Mouse (Mus musculus) embryonic facial prominence, embryonic 13.5 days (tissue): ENCODE data around the gene Grwd1. TPM values are rescaled to one million over a fixed set of nuclear protein-coding genes. Genes with fewer than 3 reads are reported as not detected.

ENCODE experiments used
- ATAC-seq: fragments of 200-750 bp; cut with Nextera tagmentation; 2 replicates; pipeline ENCODE4 v1.8.0; 2017; ENCODE audit warnings: low read depth; ENCODE audit not compliant: insufficient number of reproducible peaks, insufficient read depth, low FRiP score, low TSS enrichment
- H3K27ac ChIP-seq: fragments of 300-500 bp; sonication (generic); 2 replicates; pipeline ENCODE4 v1.5.1; 2015; ENCODE audit warnings: moderate library complexity, mild to moderate bottlenecking, inconsistent platforms
- H3K27me3 ChIP-seq: fragments of 300-500 bp; sonication (generic); 2 replicates; pipeline ENCODE4 v1.6.1; 2015; ENCODE audit warnings: mild to moderate bottlenecking, inconsistent platforms
- H3K36me3 ChIP-seq: fragments of 300-500 bp; sonication (generic); 2 replicates; pipeline ENCODE4 v1.6.1; 2015; ENCODE audit warnings: mild to moderate bottlenecking, inconsistent platforms
- H3K4me1 ChIP-seq: fragments of 300-500 bp; sonication (generic); 2 replicates; pipeline ENCODE4 v1.6.1; 2015; ENCODE audit warnings: inconsistent platforms
- H3K4me2 ChIP-seq: fragments of 300-500 bp; sonication (generic); 2 replicates; pipeline ENCODE4 v1.6.1; 2015; ENCODE audit warnings: moderate library complexity, mild to moderate bottlenecking, inconsistent platforms
- H3K4me3 ChIP-seq: fragments of 300-500 bp; sonication (generic); 2 replicates; pipeline ENCODE4 v1.5.1; 2015; ENCODE audit warnings: mild to moderate bottlenecking, inconsistent platforms
- H3K9ac ChIP-seq: fragments of 300-500 bp; sonication (generic); 2 replicates; pipeline ENCODE4 v1.6.1; 2015; ENCODE audit warnings: mild to moderate bottlenecking, inconsistent platforms
- H3K9me3 ChIP-seq: fragments of 300-500 bp; sonication (generic); 2 replicates; pipeline ENCODE4 v1.6.1; 2016; ENCODE audit warnings: inconsistent platforms
- WGBS: fragments of 180-500 bp; shearing (Covaris S2); methylation state at CpG from one replicate; pipeline ENCODE4 v1.1.7; 2015; ENCODE audit warnings: mixed read lengths; 5-methylcytosine and 5-hydroxymethylcytosine counted together
- polyA plus RNA-seq: library from polyadenylated mRNA; unstranded; fragments of >200 nt; fragmentation: Nextera tagmentation; extraction: Ambion mirVana; gene quantifications from 2 replicates; pipeline ENCODE4 v1.2.1, GENCODE M21; 2015

Grwd1 gene
- polyA plus RNA-seq, 1 experiment from 2014 or later = 74.0 TPM

DNA sequence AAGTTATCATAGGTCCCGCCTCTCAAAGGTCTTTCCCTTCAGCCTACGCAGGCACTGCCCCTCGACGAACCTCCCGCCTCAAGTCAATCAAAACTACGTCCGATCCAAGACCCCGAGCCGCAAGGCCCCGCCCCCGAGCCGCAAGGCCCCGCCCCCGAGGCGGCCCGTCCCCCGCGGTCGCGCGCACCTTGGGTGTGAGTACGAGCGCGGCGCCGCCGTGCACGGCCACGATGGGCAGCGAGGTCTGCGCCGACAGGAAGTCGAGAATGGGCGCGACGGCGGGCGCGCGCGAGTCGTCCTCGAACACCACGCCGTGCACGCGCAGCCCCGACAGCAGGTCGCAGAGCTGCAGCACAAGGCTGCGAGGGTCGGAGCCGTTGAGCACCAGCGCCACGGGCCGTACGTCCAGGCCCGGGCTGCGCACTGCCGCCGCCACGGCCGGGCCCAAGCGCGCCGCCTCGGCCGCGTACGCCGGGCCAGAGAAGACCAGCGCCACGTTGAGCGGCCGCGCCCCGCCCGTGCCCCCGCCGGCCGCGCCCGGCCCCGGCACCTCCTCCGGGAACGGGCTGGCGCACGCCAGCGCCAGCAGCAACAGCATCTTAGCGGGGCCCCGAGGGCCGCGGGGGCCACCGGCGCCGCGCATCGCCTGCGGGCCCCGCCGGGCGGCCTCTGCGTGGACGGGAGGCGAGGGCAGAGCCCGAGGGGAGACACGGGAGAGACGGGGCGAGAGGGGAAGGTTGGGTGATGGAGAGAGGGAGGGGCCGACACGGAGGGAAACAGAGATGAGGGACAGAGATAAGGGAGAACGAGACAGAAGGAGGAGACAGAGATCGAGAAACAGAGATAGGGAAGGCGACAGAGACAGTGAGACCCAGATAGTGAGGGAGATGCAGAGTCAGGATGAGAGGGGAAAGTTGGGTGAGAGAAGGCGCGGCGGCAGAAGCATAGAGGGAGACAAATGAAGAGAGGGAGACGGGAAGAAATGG lies 35.5 kb upstream of the Grwd1 start:
- Histone ChIP-seq H3K27me3 (peaks cover 53% of the 10 kb centered on the region), H3K9ac (peak overlapping the region; percentile 94), H3K4me2 (peak overlapping the region; percentile 82), H3K4me1 (peaks cover 39% of the 10 kb centered on the region), H3K27ac (peak overlapping the region; percentile 77), H3K4me3 (peak overlapping the region; percentile 75), H3K9me3 (no peaks in the 10 kb centered on the region), H3K36me3 (no peaks in the 10 kb centered on the region)
- peak; percentile 65 for ATAC-seq
- under 1% methylated on average over 117 of the region's 117 CpGs for WGBS

DNA sequence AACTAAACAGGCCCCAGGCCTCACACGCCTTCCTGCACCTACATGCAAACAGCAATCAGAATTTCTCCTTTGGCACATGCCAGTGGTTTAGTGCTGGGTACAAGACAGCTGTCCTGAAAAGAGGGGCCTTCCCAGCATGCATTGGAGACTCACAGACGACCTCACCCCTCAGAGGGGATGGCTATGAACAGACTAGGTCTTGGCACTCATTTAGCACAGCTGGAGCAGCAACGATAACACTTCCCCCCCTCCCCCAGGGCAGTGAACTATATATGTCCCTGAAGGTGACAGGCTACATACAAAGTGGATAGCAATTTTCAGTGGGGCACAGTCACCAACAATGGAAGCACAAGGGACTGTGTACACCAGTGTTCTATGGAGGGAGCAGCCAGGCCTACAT lies 33.7 kb upstream of the Grwd1 start:
- Histone ChIP-seq H3K4me3 (no peak overlapping the region), H3K36me3 (no peaks in the 10 kb centered on the region), H3K4me1 (peaks cover 23% of the 10 kb centered on the region), H3K9ac (no peak overlapping the region), H3K27me3 (peaks cover 45% of the 10 kb centered on the region), H3K27ac (no peak overlapping the region), H3K9me3 (no peaks in the 10 kb centered on the region), H3K4me2 (no peak overlapping the region)
- no peak for ATAC-seq
- 50% methylated on average over 3 of the region's 3 CpGs for WGBS

DNA sequence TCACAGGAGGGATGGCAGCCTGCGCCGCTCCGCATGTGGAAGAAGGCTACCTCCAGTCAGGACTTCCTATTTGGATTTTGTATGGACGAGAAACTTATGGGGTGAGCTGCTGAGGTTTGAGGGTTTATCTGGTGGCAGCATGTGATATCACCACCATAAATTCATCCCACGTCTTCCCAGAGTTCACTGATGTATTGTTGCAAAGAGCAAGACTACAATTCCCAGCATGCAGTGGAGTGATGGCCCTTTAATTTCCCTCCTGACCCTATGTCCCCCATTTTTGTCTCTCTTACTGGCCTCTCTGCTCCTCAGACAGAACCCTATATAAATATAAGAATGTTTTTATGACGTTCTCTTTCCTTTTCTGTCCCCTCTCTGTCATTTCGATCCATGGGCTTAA lies 32.1 kb upstream of the Grwd1 start:
- H3K36me3 ChIP-seq = no peaks in the 10 kb centered on the region
- peaks cover 45% of the 10 kb centered on the region for H3K27me3 ChIP-seq
- H3K4me3 ChIP-seq = no peak overlapping the region
- no peak overlapping the region for H3K4me2 ChIP-seq
- WGBS = 89% methylated on average over 7 of the region's 7 CpGs
- no peaks in the 10 kb centered on the region for H3K9me3 ChIP-seq
- no peak for ATAC-seq
- no peak overlapping the region for H3K9ac ChIP-seq
- H3K27ac ChIP-seq = no peak overlapping the region
- H3K4me1 ChIP-seq = peaks cover 14% of the 10 kb centered on the region

DNA sequence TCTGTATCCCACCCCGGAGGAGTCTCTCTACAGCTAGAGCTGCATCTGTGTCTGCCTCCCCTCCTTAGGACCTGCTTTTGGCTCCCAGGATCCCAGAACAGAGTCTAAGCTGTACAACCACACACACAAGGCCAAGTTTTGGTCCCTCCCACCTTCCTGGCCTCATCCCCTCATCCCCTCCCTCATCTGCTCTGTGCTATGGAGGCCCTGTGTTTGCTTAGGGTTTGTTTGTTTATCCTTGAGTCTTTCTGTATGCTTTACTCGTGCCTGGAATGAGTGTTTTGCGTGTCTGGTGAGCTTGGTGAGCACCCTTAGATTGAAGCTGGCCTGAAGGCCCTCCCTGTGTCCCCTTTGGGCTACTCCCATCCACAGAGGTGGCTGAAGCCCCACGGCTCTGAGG lies 28.3 kb upstream of the Grwd1 start:
- Histone ChIP-seq H3K9ac (no peak overlapping the region), H3K4me3 (no peak overlapping the region), H3K27ac (no peak overlapping the region), H3K4me2 (no peak overlapping the region), H3K4me1 (peaks cover 19% of the 10 kb centered on the region), H3K9me3 (no peaks in the 10 kb centered on the region), H3K27me3 (peaks cover 59% of the 10 kb centered on the region), H3K36me3 (no peaks in the 10 kb centered on the region)
- 68% methylated on average over 4 of the region's 4 CpGs for whole genome bisulfite sequencing
- ATAC-seq = no peak

DNA sequence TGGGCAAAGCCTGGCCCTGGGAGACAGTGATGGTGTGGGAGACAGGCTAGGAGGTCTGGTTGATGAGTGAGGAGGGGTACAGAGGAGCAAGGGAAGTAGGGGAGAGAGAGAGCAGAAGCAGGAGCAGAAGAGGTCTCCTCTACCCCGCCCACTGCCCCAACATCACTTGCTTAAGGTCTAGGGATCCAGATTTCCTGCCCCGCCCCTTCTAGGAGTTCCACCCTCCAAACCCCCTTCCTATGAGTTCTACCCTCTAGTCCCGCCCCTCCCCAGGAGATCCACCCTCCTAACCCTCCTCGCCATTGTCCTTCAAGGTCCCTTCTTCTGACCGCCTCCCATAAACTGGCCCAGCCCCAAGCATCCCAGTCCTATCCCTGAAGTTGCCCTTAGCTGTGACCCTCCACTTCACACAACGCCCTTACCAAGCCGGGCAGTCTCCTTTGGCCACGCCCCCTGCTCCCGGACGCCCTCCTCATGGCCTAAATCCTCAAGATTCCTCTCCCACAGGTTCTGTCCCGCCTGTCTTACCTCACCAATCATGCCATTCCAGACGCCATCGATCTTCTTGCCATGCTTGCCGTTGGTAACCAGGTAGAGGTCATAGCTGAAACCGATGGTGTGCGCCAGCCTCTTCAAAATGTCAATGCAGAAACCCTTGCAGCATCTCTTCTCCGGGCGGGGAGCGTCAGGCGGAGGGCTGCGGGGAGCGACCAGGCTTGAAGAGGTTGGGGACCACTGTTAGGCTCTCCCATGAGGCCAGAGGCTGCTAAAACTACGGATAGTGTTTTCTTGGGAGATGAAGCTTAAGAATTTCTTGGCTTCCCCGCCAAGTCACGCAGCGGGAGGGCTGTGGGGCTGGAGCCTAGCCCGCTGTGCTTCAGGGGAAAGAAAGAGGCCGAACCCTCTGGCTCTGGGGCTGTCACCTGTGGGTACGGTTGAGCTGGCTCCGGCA lies 26.5 kb upstream of the Grwd1 start:
- H3K4me2 ChIP-seq = peak overlapping the region; percentile 63
- peak overlapping the region; percentile 44 for H3K4me3 ChIP-seq
- H3K36me3 ChIP-seq = no peaks in the 10 kb centered on the region
- H3K4me1 ChIP-seq = peaks cover 19% of the 10 kb centered on the region
- WGBS = 2% methylated on average over 30 of the region's 30 CpGs
- H3K9me3 ChIP-seq = no peaks in the 10 kb centered on the region
- ATAC-seq = peak; percentile 34; the same call in 1 of the 2 replicates
- H3K27ac ChIP-seq = no peak overlapping the region
- peaks cover 55% of the 10 kb centered on the region for H3K27me3 ChIP-seq
- peak overlapping the region; percentile 56 for H3K9ac ChIP-seq

DNA sequence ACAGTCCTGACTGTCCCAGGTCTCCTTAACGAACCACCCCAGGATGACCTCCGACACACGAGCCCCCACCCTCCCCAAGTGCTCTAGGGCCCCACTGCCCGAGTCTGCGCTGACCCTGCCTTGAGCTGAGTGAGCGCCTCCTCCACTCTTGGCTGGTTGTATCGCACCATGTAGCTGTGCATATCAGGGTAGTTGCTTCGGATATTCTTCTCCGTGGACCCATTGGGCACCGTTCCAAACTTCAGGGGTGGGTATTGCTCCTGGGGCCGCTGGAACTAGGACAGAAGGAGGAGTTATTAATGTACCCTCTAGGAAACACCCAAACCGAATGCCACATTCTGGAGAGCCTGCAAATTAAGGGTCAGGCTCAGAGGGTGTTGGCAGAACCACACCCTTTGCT lies 22.3 kb upstream of the Grwd1 start:
- Histone ChIP-seq H3K9me3 (no peaks in the 10 kb centered on the region), H3K36me3 (no peaks in the 10 kb centered on the region), H3K4me2 (no peak overlapping the region), H3K4me1 (peaks cover 23% of the 10 kb centered on the region), H3K4me3 (no peak overlapping the region), H3K27me3 (peaks cover 26% of the 10 kb centered on the region), H3K9ac (no peak overlapping the region), H3K27ac (no peak overlapping the region)
- 84% methylated on average over 12 of the region's 12 CpGs for WGBS
- ATAC-seq = no peak

DNA sequence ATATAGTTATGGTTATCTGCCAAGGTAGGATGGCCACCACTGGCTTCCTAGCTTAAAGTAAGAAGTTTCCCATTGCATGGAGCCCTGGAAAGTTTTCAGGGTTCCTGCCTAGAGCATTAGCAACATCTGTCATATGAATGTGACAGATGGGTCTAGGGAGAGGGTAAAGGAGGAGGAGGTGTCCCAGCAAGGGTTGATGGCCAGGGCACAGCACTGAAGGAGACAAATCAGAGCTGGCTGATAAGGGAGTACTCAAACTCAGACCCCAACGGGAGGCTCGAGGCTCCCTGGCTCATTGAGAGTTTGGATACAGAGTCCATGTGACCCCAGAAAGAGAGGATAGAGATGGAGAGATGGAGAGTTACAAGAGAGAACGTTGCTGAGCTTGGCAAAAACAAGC lies 19.9 kb upstream of the Grwd1 start:
- Histone ChIP-seq H3K27ac (no peak overlapping the region), H3K4me2 (no peak overlapping the region), H3K9ac (no peak overlapping the region), H3K4me1 (peaks cover 6% of the 10 kb centered on the region; the same call in 1 of the 2 replicates), H3K4me3 (no peak overlapping the region), H3K27me3 (peaks cover 10% of the 10 kb centered on the region; the same call in 1 of the 2 replicates), H3K36me3 (no peaks in the 10 kb centered on the region), H3K9me3 (0 out of 2 replicates have a peak, but pooled peaks cover 2% of the 10 kb centered on the region)
- ATAC-seq = no peak
- 79% methylated on average over 3 of the region's 3 CpGs for WGBS

DNA sequence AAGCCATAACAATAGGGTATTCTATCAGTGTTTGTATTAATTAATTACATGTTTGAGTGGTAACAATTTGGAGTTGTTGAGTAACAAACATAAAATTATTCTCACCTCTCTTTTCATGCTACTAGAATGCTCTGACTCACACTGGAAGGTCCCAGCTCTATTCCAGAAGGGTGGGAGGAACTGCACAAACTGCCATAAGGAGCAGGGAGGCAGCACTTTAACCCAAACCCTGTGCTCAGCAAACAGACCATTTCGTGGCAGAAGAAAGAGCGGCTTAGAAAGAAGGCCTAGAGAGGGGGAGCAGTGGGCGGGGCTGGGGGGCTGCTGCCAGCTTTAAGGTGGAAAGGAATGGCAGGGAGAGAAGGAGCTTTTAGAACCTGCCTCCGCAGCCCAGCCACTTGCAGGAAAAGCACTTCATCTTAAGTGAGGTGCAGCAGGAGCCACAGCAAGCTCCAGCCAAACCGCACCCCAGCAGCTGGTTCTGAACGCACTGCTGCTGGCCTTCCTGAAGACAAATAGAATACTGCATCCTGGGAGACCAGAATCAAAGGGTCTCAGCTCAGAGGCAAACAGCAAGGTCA lies 17.8 kb upstream of the Grwd1 start:
- no peak for ATAC-seq
- Histone ChIP-seq H3K9me3 (0 out of 2 replicates have a peak, but pooled peaks cover 2% of the 10 kb centered on the region), H3K4me3 (no peak overlapping the region), H3K36me3 (no peaks in the 10 kb centered on the region), H3K9ac (0 out of 2 replicates have a peak overlapping the region, but pooled peaks have one; percentile 32), H3K27ac (no peak overlapping the region; the same call in 1 of the 2 replicates), H3K4me1 (peaks cover 6% of the 10 kb centered on the region; the same call in 1 of the 2 replicates), H3K4me2 (peak overlapping the region; percentile 5; the same call in 1 of the 2 replicates), H3K27me3 (peaks cover 19% of the 10 kb centered on the region)
- WGBS = 8% methylated on average over 6 of the region's 6 CpGs

DNA sequence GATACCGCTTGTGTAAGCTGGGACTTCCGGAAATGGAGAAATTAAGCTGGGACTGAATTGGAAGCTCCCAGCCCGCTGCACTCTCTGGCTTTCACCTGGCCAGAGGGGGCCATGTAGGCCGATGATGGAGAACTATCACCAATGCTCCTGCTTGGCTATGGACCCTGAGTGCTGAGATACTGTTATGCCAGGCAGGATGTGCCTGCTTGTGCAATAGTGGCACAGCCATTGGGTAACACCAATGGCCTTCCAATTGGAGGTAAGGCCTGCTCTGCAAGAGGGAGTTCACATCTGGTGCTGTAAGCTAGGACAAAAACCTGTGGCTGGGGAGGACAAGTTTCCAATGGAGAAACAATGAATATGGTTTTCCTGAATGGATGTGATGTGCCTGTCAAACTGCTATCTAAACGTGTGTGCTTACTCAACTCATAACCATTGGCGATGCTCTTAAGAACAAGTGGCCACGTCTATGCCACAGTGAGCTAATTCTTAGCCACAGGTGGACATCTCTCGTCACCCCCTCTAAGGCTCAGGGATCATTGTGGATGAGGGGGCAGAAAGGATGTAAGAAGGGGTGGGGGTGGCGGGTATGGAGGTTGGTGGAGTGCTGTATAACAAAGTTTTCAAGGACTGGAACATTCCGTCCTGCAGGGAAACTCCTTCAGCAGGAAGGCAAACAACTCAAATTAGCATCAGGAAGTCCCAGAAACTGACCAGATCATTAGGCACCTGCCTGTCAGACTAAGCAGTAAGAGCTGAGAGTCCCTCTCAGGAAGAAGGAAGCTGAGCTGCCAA lies 12.4 kb upstream of the Grwd1 start:
- no peak for ATAC-seq
- Histone ChIP-seq H3K27me3 (peaks cover 43% of the 10 kb centered on the region), H3K4me3 (no peak overlapping the region), H3K4me2 (no peak overlapping the region), H3K36me3 (no peaks in the 10 kb centered on the region), H3K9me3 (0 out of 2 replicates have a peak, but pooled peaks cover 2% of the 10 kb centered on the region), H3K27ac (no peak overlapping the region), H3K9ac (no peak overlapping the region), H3K4me1 (no peaks in the 10 kb centered on the region)
- 84% methylated on average over 10 of the region's 10 CpGs for WGBS

DNA sequence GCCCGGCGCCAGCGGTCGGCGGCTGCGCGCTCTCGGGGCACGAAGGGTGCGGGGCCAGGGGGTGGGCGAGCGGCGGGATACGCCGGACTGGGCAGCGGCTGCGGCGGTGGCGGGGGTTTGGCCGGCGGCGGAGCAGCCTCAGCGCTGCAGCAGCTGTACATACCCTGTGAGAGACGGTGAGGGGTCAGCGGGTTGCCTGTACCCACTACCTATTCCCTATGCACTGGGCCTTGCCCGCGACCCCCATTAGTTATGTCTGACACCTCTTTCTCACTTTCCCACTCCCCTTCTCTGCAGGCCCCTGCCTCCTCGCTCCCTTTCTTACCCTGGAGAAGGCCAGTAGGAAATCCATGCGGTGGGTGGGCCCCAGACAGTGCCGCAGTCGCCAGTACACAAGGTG lies 3.2 kb upstream of the Grwd1 start:
- peak overlapping the region; percentile 67 for H3K9ac ChIP-seq
- 3% methylated on average over 27 of the region's 31 CpGs for WGBS

More for the DNA sequence above, 3.2 kb upstream of the Grwd1 start:
- Histone ChIP-seq H3K4me2 (peak overlapping the region; percentile 61), H3K4me1 (peaks cover 26% of the 10 kb centered on the region), H3K27ac (no peak overlapping the region), H3K9me3 (no peaks in the 10 kb centered on the region), H3K27me3 (peaks cover 72% of the 10 kb centered on the region), H3K36me3 (peaks cover 4% of the 10 kb centered on the region), H3K4me3 (peak overlapping the region; percentile 46)
- no peak for ATAC-seq
